Mouse (Mus musculus) intestine, postnatal 0 days (tissue): ENCODE measurements around the gene Rtn1. TPM values are rescaled to one million over a fixed set of nuclear protein-coding genes. Genes with fewer than 3 reads are reported as not detected.

Experiments
- ATAC-seq: fragments of 200-750 bp; cut with Nextera tagmentation; 2 replicates; pipeline ENCODE4 v1.8.0; 2017; ENCODE audit warnings: mild to moderate bottlenecking, moderate TSS enrichment, moderate library complexity
- H3K27ac ChIP-seq: fragments of 300-500 bp; sonication (generic); 2 replicates; pipeline ENCODE4 v1.5.1; 2014; ENCODE audit warnings: mild to moderate bottlenecking, low read depth, low read length, moderate library complexity
- H3K27me3 ChIP-seq: fragments of 300-500 bp; sonication (generic); replicated peaks from 2 replicates; pipeline ENCODE4 v1.6.1; 2014; ENCODE audit warnings: low read length, mixed read lengths; ENCODE audit not compliant: control insufficient read depth, insufficient read depth
- H3K36me3 ChIP-seq: fragments of 300-500 bp; sonication (generic); 2 replicates; pipeline ENCODE4 v1.6.1; 2014; ENCODE audit warnings: mild to moderate bottlenecking, moderate library complexity; ENCODE audit not compliant: control insufficient read depth, insufficient read depth
- H3K4me1 ChIP-seq: fragments of 300-500 bp; sonication (generic); replicated peaks from 2 replicates; pipeline ENCODE4 v1.6.1; 2014; ENCODE audit warnings: antibody characterized with exemption, low read length, mixed read lengths; ENCODE audit not compliant: control insufficient read depth, insufficient read depth
- H3K4me2 ChIP-seq: fragments of 300-500 bp; sonication (generic); replicated peaks from 2 replicates; pipeline ENCODE4 v1.6.1; 2014; ENCODE audit warnings: low read depth, mild to moderate bottlenecking, moderate library complexity
- H3K4me3 ChIP-seq: fragments of 300-500 bp; sonication (generic); 2 replicates; pipeline ENCODE4 v1.5.1; 2014; ENCODE audit warnings: low read depth, low read length
- H3K9ac ChIP-seq: fragments of 300-500 bp; sonication (generic); 2 replicates; pipeline ENCODE4 v1.6.1; 2014; ENCODE audit warnings: mild to moderate bottlenecking, low read depth, low read length
- H3K9me3 ChIP-seq: fragments of 300-500 bp; sonication (generic); 2 replicates; pipeline ENCODE4 v1.6.1; 2016; ENCODE audit warnings: mixed run types; ENCODE audit not compliant: control insufficient read depth
- CTCF ChIP-seq: sonication (generic); IDR thresholded peaks from 2 replicates; pipeline ENCODE4 v1.5.1; 2016; ENCODE audit warnings: low read depth, mild to moderate bottlenecking, control low read depth, antibody characterized with exemption, moderate library complexity
- WGBS: fragments of 180-500 bp; shearing (Covaris S2); extraction: QIAGEN DNeasy Blood & Tissue Kit; methylation state at CpG from one replicate; pipeline ENCODE4 v1.1.7; 2014; 5-methylcytosine and 5-hydroxymethylcytosine counted together
- polyA plus RNA-seq: library from polyadenylated mRNA; unstranded; fragments of >200 nt; fragmentation: Nextera tagmentation; extraction: Ambion mirVana; gene quantifications from 2 replicates; pipeline ENCODE4 v1.2.1, GENCODE M21; 2015

The Rtn1 gene
- polyA plus RNA-seq, 1 experiment from 2014 or later = 55.0 TPM

DNA sequence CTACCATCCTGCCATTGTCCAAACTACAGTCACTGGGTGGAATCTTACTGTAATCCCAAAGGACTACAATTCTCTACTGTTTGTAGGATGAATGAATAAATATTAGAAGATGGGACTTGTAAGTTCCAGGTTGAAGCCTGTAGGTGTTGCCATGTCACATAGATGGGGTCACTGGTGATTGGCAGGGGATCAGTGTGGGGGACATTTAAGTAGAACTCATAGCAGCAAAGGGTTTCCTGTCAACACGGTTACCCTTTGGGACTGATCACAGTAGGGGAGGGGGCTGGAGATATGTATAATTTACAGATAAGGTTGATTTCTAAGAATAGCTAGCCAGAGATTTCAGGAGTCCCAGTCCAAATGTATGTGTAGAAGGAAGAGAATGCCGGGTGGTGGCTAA is 171.6 kb downstream of the Rtn1 start:
- Histone ChIP-seq H3K4me3 (peak overlapping the region; percentile 43; the same call in 1 of the 2 replicates), H3K27ac (no peak overlapping the region), H3K9ac (no peak overlapping the region), H3K36me3 (no peaks in the 10 kb centered on the region), H3K4me2 (peak overlapping the region; percentile 78), H3K4me1 (no peaks in the 10 kb centered on the region), H3K9me3 (no peaks in the 10 kb centered on the region), H3K27me3 (peaks cover 19% of the 10 kb centered on the region)
- WGBS = 78% methylated on average over 2 of the region's 2 CpGs
- TF ChIP-seq CTCF = no peak
- no peak for ATAC-seq

DNA sequence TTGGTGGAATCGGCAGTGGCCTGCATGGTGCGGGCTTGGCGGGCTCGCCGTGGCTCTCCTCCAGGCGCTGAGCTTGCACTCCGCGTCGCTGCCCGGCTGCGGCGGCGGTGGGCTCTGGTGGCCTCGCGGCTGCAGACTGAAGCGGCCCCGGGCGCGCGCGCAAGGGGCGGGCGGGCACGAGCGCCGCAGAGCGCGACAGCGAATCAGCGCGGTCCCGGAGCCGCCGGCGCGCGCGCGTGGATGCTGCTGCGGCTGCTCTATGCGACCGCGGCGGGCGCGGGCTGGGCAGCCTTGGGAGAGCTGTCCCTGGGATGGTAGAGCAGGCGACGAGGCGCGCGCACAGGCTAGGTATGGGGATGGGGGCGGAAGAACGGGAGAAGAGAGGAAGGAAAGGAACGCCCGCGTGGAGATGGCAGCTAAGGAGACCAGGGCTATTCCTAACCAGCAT is 172.3 kb downstream of the Rtn1 start:
- Histone ChIP-seq H3K27ac (no peak overlapping the region), H3K9me3 (no peaks in the 10 kb centered on the region), H3K4me1 (no peaks in the 10 kb centered on the region), H3K4me2 (peak overlapping the region; percentile 78), H3K36me3 (no peaks in the 10 kb centered on the region), H3K27me3 (peaks cover 19% of the 10 kb centered on the region), H3K9ac (no peak overlapping the region), H3K4me3 (peak overlapping the region; percentile 43)
- under 1% methylated on average over 56 of the region's 56 CpGs for WGBS
- TF ChIP-seq CTCF = no peak
- ATAC-seq = peak; percentile 43; the same call in 1 of the 2 replicates

DNA sequence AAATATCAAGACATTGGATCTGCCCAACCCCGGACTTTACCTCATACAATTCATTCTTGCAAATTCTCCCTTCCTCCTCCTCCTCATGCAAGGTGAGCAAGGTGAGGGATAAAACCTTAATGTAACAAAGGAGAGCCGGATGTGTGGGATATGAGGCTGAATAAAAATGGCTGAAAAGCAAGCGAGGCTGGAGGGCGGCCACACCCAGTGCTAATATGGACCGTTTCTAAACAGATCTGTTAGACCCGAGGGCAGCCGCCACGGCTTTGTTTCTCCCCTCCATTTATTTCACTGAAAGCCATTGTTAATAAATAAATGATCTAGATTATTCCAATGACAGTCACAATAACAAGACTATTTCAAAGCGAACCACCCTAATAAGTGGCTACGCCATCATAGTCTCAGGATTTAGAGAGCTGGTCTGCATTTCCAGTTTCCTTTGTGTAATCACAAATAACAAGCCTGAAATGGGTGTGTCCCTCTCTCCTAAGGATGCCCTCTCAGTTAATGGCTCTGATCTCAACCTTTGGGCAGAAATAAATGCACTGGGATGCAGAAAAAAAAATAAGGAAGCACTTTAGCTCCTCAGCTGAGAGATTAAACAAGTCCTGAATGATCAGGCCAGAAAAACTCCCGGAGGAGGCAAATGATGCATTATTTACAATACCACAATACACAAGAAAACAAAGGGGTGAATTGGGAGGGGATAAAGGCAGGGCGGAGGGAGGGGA is 173.1 kb downstream of the Rtn1 start:
- Histone ChIP-seq H3K9ac (no peak overlapping the region), H3K4me3 (peak overlapping the region; percentile 43; the same call in 1 of the 2 replicates), H3K27me3 (peaks cover 19% of the 10 kb centered on the region), H3K4me1 (no peaks in the 10 kb centered on the region), H3K4me2 (peak overlapping the region; percentile 78), H3K27ac (no peak overlapping the region), H3K9me3 (no peaks in the 10 kb centered on the region), H3K36me3 (no peaks in the 10 kb centered on the region)
- TF ChIP-seq CTCF = no peak
- ATAC-seq = no peak
- 50% methylated on average over 12 of the region's 12 CpGs for WGBS

DNA sequence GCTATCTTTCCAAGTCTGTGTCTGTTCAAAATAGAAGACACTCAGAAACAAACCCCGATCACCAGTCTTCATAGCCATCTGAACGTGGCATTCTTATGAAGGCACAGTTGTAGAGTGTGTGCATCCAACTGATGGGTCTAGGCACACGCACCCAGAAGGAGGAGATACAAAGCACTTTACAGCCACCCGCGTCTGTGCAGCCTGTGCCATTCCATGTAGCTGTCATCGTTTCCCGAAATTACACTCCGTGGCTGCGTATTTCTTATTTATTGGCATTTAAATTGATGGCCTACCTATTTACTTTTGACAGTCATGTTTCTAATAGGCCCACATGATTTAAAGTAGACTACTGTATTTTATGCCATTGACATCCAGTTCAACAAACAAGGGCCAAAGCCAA is 173.9 kb downstream of the Rtn1 start:
- H3K9ac ChIP-seq = no peak overlapping the region
- no peaks in the 10 kb centered on the region for H3K4me1 ChIP-seq
- H3K4me2 ChIP-seq = no peak overlapping the region
- no peak overlapping the region for H3K4me3 ChIP-seq
- no peaks in the 10 kb centered on the region for H3K36me3 ChIP-seq
- H3K27ac ChIP-seq = no peak overlapping the region
- WGBS = 90% methylated on average over 9 of the region's 9 CpGs
- ATAC-seq = no peak
- TF ChIP-seq CTCF = no peak
- H3K9me3 ChIP-seq = no peaks in the 10 kb centered on the region
- peaks cover 19% of the 10 kb centered on the region for H3K27me3 ChIP-seq

DNA sequence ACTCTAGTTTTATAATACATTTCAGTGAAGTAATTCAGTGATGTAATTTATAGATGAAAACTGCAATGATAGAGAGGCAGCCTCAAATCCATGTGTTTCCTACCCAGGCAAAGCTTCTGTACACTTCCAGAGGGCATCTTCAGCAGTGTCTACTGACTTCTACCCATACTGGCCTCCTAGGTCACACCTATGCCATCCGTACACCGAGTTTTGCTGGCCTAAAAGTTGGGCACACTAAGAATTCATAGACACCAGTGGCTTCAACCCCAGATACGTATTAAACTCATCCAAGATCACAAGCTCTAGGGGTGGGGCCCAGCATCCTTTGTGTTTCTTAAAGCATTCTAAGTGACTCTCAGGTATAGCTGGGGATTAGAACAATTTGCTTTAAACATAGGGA is 174.7 kb downstream of the Rtn1 start:
- Histone ChIP-seq H3K4me3 (no peak overlapping the region), H3K9ac (no peak overlapping the region), H3K27ac (no peak overlapping the region), H3K27me3 (peaks cover 19% of the 10 kb centered on the region), H3K4me1 (no peaks in the 10 kb centered on the region), H3K9me3 (no peaks in the 10 kb centered on the region), H3K4me2 (no peak overlapping the region), H3K36me3 (no peaks in the 10 kb centered on the region)
- WGBS = 89% methylated on average over 3 of the region's 3 CpGs
- no peak for TF ChIP-seq CTCF
- no peak for ATAC-seq

DNA sequence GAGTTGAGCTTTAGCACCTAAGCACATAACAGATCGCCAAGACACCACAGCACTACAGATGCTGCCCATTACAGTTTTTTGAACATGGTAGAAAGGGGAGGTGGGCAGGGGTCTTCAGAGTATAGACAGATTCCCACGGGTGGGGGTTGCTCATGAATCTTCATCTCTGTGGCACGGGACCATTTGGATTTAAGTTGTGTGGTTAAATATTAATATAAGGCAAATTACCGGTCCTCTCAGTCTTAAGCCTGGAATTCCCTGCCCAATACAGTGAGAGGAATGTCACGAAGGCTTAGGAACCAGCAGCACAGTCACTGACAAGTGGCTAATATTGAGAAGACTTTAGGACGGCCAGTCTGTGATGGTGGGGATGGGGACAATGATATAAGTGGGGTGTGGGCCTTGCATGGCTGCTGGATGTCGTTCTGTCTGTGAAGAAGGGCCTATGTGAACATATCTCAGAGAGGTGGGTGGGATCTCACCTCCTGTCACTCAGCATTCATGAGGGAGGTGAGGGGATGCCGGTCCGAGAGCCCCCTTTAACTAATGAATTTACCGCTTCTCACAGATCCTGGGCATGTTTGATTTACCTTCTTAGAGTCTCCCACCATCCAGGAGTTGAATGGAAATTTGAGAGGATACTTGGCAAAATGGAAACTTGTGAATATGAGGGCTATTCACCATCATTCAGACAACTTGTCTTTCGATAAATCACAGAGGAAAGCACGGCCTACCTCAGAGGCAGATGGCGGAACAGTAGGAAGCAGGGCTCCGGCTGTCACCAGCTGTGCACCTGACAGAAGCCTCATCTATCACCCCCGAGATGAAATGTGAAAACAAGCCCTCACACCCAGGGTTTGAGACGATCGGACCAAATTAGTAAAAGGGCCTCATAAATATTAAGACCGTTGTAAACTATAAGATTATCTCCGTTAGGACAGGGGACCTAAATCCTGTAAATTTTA is 175.7 kb downstream of the Rtn1 start:
- no peak for TF ChIP-seq CTCF
- 80% methylated on average over 19 of the region's 19 CpGs for WGBS
- no peak overlapping the region for H3K9ac ChIP-seq

More for the DNA sequence above, 175.7 kb downstream of the Rtn1 start:
- H3K27me3 ChIP-seq = peaks cover 19% of the 10 kb centered on the region
- H3K4me1 ChIP-seq = no peaks in the 10 kb centered on the region
- H3K4me3 ChIP-seq = no peak overlapping the region
- no peak overlapping the region for H3K4me2 ChIP-seq
- no peak overlapping the region for H3K27ac ChIP-seq
- no peaks in the 10 kb centered on the region for H3K36me3 ChIP-seq
- no peaks in the 10 kb centered on the region for H3K9me3 ChIP-seq
- no peak for ATAC-seq
